Mouse (Mus musculus): ENCODE data around the gene Ccdc93.

Gene Ccdc93

DNA sequence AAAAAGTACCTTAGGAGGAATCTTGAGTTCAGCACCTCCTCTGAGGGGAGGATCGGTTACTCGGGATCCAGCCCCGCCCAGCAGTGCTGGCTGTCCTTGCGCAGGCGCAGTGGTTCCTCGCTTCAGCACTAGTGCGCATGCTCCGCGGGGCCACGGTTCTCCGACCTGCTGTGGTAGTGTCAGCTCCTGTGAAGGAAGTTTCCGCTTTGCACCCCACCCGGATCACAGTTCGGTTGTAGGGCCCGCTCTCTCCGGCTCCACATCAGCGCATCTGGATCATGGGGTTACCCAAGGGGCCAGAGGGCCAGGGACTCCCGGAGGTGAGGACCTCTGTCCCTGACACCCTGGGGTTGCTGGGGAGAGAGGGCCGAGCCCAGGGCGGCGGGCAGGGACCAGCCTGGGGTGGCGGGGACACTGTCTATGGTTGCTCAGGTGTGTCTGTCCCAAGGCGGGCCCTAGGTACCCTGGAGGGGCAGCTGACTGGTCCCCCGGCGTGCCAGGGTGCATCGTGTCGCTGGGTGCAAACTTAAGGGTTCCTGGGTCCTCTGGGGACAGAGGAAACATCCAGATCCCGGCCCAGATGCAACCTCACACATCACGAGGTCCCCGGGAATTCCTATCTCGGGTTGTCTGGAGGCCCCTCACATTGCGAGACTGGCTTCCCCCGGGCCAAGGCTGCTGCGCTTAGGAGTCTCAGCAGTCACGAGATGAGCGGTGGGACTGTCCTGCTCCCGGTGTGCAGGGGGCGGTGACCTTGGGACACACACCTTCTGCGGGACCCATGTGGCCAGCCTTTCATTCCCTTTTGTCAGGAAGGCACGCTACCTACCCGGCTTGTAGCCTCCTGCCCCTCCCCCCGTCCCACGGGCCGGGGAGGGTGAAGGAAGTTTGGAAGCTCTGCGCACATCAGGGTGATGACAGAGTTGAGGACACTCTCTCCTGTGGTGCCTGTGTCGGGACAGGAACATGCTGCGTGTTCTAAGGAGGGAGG is at the start of gene Ccdc93:
Gene Ccdc93, plus strand, starts transcription at position 112 of the 991 bp plus-strand sequence.
- peak; percentile 97 to 98 for DNase-seq (ENCODE audit: low spot score in 2 of 2)

DNA sequence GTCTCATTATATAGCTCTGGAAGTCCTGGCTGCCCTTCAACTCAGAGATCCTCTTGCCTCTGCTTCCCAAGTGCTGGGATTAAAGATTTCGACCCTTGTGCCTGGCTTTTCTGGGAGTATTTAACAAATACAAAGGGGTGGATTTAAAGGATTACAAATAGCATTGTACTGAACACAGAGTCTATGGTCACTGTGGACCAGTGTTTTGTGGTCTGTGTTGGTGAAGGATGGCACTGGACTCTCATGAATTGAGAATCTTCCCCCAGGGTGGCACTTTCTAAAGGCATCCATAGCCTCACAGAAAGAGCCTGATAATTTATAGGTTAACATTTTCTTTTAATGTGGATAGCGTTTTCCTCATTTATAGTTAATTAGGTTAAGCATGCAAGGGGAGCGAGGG is 49.3 kb upstream of the Ccdc93 start:
- no peak for DNase-seq (ENCODE audit: low spot score in 2 of 2)

DNA sequence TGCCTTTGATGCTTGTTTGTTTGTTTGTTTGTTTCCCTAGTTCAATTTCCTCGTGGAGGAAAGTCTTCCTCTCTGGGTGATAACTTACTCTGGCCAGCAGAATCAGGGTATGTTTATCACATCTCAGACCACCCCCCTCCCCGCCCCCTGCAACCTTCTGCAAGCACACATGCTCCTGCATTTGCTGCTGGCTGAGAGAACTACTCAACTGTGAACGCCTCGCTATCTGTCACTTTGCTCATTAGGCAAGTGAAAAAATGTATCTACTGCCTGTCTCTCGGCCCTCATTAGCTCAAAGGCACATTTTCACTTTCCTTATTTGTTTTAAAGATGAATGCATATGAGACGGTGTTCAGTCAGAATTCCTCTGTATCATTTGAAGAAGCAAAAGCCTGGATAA is 42.5 kb upstream of the Ccdc93 start:
- no peak for DNase-seq (ENCODE audit: low spot score in 2 of 2)

DNA sequence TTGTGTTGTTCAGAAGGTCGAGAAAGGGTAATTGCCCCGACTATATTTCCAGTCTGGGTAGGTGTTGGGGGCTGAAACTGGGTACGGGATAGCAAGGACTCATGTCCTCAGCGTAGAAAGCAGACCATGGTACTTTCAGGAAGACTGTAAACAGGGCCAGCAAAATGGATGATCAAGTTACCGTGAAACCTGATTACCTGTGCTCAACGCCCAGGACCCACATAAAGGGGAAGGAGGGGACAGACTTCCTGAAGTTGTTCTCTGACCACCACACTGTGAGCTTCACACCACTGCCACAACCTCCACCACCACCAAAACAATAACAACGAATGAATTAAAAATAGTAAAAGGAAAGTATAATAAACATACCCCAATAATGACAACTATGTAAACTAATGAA is 42.1 kb upstream of the Ccdc93 start:
- DNase-seq (ENCODE audit: low spot score in 2 of 2) = no peak

DNA sequence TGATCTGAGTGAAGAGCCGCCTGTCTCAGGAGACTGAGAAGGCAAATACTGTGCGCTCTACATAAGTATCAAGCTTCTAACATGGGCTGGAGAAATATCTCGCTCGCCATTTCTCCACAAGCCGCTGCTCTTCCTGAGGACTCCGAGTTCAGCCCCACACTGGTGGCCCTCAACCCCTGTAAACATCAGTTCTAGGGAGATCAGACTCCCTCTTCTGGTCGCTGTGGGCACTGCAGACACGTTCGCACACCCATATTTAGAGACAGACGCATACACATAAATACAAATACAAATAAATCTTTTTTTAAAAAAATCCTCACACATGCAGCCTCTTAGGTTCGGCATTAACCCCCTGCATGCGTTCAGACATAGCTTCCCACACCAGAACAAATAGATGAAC is 41.3 kb upstream of the Ccdc93 start:
- DNase-seq (ENCODE audit: low spot score in 2 of 2) = no peak

DNA sequence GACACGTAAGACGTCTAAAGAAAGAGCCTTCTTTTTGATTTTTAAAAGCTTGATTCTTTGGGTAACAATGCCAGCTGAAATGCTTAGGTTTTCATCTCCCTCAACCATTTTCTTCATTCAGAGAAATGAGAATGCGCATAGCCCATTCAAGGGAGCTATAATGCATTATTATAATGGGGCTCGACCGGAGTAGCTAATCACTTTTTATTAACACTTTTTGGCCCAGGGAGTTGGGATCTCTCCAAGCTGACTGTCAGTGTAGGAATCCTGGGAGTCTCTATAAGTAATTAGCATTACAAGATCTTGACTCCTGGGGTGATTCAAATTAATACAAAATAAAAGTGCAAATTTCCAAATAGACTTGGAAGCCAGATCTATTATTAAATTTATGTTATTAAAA is 40.8 kb upstream of the Ccdc93 start:
- no peak for DNase-seq (ENCODE audit: low spot score in 2 of 2)

DNA sequence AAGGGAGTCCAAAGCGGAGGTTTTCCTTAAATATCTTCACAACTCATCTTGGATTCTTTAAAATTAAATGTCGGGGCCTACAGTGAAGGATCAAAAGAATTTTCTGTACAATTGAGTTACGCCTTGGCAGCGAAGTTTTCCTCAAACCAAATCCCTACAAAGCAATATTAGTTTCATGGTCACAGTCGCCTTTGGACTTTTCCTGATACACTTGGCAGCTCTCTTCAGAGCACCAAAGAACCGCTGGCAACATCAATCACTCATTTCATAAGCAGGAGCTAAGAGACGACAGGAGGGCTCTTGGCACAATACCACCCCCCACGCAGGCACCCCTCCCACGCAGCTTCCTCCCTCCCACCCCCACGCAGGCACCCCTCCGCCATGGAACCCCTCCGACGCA is 40.4 kb upstream of the Ccdc93 start:
- no peak for DNase-seq (ENCODE audit: low spot score in 2 of 2)

DNA sequence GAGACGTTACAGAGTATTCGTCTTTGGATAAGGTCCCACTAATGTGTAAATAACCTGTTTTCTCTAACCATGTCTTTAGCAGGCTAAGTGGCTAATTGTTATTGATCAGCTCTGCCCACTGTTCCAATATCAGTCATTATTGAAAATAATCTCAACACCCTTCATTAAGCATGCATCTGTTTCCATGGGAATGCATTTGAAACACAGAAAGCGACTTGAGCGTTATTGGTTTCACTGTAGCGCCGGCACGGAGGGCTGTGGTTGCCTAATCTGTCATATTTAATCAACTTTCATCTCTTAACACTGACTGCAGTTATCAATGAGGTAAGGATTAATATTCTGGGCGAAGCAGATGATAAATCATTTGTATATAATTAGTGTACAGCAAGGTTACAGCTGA is 40.0 kb upstream of the Ccdc93 start:
- DNase-seq (ENCODE audit: low spot score in 2 of 2) = no peak

DNA sequence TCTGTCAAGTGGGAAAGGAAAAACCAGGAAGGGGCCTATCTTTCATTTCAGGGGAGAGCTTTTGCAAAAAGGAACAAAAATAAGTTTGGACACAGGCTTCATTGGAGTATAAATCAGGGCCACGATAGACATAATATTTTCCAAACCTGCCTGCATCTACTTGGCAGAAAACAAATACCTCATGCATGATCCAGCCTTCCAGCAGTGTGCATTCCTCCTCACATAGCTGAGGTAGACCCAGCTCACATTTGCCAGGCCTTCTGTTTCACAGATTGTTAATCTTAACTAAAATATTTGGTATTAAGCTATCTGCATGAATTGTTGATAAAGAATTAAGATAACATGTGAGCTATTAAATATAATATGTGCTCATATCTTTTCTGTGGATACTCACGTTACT is 37.7 kb upstream of the Ccdc93 start:
- no peak for DNase-seq (ENCODE audit: low spot score in 2 of 2)

DNA sequence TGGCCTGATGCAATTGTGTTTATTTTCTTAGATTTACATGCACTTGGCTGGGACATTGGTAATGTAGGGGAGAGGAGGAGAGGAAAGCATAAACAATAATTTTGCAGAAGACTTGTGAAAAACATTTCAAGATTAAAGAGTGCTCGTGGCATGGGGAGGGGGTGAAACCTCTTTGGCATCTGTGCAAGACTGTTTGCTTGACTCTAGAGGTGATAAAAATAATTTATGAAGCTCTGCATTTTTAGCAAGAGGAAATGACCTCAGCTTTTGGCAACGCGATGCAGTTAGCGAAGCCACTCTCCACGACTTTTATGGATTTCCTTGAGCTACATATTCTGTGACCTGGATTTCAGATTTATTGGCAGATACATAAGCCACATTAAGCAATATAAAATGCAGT is 36.1 kb upstream of the Ccdc93 start:
- DNase-seq (ENCODE audit: low spot score in 2 of 2) = no peak

DNA sequence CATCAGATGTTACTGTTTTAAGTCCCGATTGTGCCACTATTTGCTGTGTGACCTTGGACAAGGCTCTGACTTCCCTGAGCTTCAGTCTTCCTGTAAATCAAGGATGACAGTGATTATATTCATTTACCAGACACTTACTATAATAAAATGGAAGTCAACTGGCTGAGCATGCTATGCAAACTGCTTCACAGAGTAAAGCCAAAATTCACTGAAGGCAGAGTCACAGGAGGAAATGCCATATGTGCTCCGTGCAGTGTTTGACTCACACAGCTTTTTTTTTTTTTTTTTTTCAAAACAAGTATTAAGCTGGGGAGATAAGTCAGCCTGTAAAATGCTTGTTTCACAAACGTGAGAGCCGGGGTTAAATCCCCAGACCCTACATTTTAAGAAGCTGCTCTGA is 34.3 kb upstream of the Ccdc93 start:
- no peak for DNase-seq (ENCODE audit: low spot score in 2 of 2)

DNA sequence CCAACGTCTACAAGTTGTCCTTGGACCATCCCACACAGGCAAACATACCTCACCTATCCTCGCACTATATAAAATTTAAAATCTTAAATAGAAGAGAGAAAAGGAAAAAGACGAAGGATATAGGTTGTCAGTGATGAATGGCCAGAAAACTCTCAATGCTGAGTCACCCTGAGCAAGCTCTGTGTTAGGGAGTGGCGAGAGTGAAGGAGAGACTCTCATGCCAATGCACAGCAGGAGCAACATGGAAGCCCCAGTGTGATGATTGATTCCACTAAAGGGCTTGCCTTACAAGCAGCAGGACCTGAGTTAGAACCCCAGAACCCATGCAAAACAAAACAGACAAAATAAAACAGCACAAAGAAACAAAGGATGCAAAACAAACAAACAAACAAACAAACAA is 32.6 kb upstream of the Ccdc93 start:
- no peak for DNase-seq (ENCODE audit: low spot score in 2 of 2)

DNA sequence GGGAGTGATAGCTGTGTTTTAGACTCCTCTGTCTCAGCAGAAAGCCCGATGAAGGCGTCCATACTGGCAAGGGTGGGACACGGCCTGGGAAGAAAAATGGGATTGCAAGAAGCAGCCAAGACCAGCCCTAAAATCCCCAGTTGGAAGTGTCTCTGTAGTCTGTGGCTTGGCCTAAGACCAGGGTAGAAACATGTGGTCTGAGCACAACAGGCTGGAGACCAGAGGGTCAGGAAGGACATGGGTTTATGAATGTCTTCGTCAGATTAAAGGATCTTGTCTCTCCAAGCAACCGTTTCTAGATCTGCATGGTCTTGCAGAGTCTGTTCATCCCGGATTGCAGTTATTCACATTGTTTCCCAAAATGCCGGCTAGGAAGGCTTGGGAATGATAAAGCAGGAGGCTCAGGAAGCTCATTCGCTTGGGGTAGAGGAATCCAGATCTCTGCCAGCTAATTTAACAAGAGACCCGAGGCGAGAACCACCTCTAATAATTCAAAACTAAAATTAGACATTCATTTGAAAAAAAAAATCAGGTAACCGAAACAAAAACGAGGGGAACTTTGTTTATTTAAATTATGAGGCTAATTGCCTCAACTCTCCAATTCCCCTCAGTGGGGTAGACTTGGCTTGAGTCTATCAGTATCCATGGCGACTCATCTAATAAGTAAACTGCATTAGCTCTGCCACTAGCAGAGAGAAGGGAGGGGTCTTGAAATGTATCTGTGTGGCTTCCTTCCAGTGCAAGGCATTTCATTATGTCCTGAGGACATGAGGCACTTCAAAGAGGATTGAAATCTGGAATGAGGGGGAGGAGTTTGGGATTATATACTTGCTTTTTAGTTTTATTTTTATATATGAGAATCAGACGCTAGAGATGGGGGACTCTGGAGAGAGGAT is 31.6 kb upstream of the Ccdc93 start:
- no peak for DNase-seq (ENCODE audit: low spot score in 2 of 2)

DNA sequence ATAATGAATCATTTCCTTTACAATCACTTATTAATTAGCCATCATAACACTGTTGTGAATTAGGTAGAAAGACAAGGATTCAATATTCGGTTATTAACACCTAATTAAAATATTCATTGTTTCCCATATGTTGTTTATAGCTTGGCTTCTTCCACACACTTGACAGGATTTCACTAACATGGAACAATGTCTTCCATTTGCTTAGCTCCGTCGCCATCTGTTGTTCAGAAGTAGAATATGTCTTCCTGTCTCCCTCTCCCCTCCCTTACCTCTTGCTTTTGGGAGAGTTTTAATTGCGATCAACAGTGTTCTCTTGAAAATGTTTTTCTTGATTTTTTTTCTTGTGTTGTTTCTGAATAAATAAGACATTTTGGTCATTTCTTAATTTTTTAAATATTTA is 30.6 kb upstream of the Ccdc93 start:
- no peak for DNase-seq (ENCODE audit: low spot score in 2 of 2)

DNA sequence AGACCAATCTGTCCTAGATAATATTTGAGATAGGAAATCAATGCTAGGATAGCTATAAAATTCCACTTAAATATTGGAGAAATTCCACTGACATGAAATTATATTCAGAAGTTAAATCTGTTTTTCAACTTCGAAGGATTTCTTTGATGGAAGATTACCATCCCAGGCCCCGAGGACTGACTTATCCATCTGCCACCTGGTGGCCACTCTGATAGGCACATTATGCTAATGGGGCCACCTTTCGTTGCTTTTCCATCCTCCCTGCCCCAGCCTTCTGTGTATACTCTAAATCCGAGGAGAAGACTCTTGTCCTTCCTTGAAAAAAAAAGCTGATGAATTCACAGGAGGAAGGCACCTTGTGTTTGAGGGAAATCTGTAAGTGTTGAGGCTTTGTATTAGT is 11.8 kb upstream of the Ccdc93 start:
- no peak for DNase-seq (ENCODE audit: low spot score in 2 of 2)

DNA sequence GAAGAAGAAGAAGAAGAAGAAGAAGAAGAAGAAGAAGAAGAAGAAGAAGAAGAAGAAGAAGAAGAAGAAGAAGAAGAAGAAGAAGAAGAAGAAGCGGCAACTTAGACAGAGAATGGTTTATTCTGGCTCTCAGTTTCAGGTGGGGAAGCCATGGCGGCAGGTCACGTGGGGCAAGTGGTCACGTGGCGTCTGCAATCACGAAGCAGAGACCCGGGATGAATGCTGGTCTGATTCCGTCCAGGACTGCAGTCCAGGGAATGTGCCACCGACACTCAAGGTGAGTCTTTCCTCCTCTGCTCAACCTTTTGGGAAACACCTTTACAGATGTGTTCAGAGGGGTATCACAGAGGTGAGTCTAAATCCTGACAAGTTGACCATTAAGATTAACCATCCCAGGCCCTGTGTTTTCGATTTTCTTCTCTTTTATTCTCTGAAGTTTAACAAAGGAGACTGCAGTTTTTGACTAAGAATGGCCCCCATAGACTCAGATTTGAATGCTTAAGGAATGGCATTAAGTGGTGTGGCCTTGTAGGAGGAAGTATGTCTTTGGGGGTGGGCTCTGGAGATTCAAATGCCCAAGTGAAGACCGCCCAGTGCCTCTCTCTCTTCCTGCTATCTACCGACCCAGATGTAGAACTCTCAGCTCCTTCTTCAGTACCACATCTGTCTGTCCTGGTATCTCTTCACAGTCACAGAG is 11.1 kb upstream of the Ccdc93 start:
- no peak for DNase-seq (ENCODE audit: low spot score in 2 of 2)

DNA sequence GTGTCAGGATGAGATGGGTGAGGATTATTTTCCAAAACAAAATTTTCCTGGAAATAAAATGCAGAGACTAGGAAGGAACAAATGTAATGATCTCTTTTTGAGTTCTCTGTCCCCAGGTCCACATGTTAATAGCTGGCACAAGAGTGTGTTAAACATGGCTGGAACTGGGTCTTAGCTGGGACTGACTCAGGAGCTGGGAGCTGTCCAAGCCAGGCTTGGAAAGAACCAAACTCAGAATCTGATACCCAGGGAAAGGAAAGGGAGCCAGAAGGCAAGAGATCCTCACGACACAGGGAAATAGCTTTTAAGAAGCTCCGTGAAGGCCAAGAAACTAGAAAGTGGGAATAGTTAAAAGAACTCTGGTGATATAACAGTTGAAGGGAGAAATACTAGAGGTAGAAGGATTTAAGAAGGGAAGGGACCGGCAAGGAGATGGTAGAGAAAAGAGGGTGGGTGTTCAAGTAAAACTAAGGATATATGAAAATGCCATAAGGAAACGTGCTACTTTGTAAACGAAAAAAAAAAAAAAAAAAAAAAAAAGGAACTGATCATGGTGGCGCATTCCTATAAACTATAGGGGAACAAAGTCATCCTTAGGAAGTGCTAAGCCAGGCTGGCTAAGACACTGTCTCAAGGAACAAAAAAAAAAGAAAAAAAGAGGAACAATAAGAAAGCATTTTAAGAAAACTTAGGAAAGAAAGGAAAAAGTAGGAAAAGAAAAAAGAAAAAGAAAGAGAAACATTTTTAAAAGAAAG is 489 bp upstream of the Ccdc93 start:
- DNase-seq (ENCODE audit: low spot score in 2 of 2) = no peak

DNA sequence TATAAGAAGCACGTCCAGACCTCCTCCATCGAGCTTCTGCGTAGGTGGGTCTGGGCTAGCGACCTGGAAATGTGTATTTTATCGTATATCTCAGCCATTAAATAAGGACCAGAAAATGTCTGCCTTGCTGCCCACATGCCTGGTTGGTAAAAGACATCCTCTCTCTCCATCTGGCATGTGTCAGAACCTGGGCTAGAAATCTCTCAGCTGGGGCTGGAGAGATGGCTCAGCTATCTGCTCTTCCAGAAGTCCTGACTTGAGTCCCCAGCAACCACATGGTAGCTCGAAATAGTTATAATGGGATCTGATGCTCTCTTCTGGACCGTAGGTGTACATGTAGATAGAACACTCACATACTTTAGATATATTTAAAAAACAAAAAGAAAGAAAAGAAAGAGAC is 5.1 kb downstream of the Ccdc93 start:
- DNase-seq (ENCODE audit: low spot score in 2 of 2) = no peak

DNA sequence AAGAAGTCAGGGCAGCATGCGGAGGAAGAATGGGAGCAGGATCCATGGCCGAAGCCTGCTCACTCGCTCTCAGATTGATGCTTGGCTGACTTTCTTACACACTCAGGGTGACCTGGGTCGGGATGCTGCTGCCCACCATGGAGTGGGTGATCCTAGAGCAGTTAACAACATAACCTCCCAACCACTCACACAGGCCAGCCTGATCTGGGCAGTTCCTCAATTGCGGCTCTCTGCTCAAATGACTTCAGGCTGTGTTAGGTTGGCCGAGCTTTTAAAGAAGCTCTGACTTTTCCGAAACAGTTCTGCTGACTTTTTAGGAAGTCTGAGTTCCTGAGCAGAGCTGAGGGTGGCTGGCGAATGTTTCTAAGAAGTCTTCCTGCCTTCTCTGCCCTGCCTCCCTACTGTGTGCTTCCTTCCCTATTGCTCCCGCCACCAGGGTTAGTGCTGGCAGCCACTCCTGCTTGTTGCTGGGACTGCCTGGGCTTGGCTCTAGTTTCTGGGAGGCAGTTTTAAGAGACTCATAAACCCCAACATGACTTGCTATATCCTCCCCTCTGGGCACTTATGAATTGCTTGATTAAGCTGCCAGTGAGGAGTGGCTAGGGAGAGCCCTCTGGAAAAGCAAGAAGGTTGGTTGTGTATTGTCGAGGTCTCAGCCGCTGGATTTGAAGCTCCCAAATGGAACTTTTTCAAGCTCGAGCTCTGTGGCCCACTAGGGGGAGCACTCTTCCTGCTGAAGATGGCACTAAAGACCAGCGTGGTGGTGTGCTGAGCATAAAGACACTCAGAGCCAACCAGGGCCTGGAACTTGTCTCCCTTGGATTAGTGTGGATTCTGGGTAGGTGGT is 9.9 kb downstream of the Ccdc93 start:
- peak; percentile 39 to 46 for DNase-seq (ENCODE audit: low spot score in 2 of 2)

DNA sequence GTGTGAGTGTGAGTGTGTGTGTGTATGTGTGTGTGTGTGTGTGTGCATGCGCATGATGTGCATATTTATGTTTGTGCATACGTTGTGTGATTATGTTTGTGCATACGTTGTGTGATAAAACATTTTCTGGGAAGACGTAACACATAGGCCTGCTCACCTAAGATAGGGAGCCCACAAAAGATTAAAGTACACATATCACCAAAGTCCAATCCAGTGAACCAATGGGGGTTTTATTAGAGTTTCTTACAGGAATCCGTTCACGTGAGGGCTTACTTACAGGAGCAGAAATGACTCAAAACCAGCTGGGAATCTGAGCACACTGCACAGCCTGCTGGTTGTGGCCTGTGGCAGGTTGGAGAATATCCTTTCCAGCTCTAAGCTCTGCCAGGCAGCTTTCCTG is 13.3 kb downstream of the Ccdc93 start:
- no peak for DNase-seq (ENCODE audit: low spot score in 2 of 2)

Measured in spleen, postnatal 36 days (tissue).